Mouse (Mus musculus) embryonic fibroblast, embryonic 13.5 days (primary cell): ENCODE results near the gene Exoc2. TPM values are rescaled to one million over a fixed set of nuclear protein-coding genes. Genes with fewer than 3 reads are reported as not detected.

Experiments
- H3K27ac ChIP-seq: 2 replicates; pipeline ENCODE4 v1.5.1; 2012; ENCODE audit warnings: low read length, control low read depth, inconsistent platforms; ENCODE audit not compliant: insufficient read depth
- H3K4me1 ChIP-seq: 2 replicates; pipeline ENCODE4 v1.6.1; 2011; ENCODE audit warnings: low read length; ENCODE audit not compliant: control insufficient read depth, insufficient read depth
- H3K4me3 ChIP-seq: 2 replicates; pipeline ENCODE4 v1.5.1; 2011; ENCODE audit warnings: mild to moderate bottlenecking, control low read depth, low read length; ENCODE audit not compliant: insufficient read depth
- CTCF ChIP-seq: IDR thresholded peaks from 2 replicates; pipeline ENCODE4 v1.5.1; 2011; ENCODE audit warnings: mild to moderate bottlenecking, control low read depth, low read length, moderate library complexity, borderline replicate concordance; ENCODE audit not compliant: insufficient read depth
- POLR2A ChIP-seq: IDR thresholded peaks from 2 replicates; pipeline ENCODE4 v1.6.1; 2011; ENCODE audit warnings: low read depth, mild to moderate bottlenecking, control low read depth, low read length, moderate library complexity
- polyA plus RNA-seq: library from polyadenylated mRNA; stranded (reverse); fragments of >200 nt; gene quantifications from 2 replicates; pipeline ENCODE4 v1.2.4, GENCODE M21; 2011; ENCODE audit warnings: low read depth; ENCODE audit not compliant: missing spikeins, insufficient read length

Gene Exoc2
- polyA plus RNA-seq, 1 experiment, result 37.1 TPM

- no peak overlapping the region for H3K27ac ChIP-seq
- no peaks in the 10 kb centered on the region for H3K4me1 ChIP-seq
- no peak for TF ChIP-seq CTCF
- TF ChIP-seq POLR2A, result no peak
Measured at GRCm38 (mm10) chr13:30976536-30977084, 2.7 kb upstream of the Exoc2 start.

GRCm38 (mm10) chr13:30974247-30974630 is 346 bp upstream of the Exoc2 start:
- Histone ChIP-seq H3K27ac (no peak overlapping the region), H3K4me3 (peak overlapping the region; percentile 89), H3K4me1 (no peaks in the 10 kb centered on the region)
- TF ChIP-seq POLR2A, result no peak
- no peak for TF ChIP-seq CTCF

More at GRCm38 (mm10) chr13:30976536-30977084, 2.7 kb upstream of the Exoc2 start:
- no peak overlapping the region for H3K4me3 ChIP-seq

- TF ChIP-seq CTCF (no peak), POLR2A (0 out of 2 replicates have a peak, but pooled peaks have one; percentile 15)
- Histone ChIP-seq H3K4me3 (no peak overlapping the region), H3K4me1 (no peaks in the 10 kb centered on the region), H3K27ac (no peak overlapping the region)
Measured at GRCm38 (mm10) chr13:30972102-30972501, 1.8 kb downstream of the Exoc2 start.

- TF ChIP-seq CTCF (no peak), POLR2A (no peak)
Measured at GRCm38 (mm10) chr13:30971047-30971446, 2.8 kb downstream of the Exoc2 start.

GRCm38 (mm10) chr13:30968311-30968710 is 5.6 kb downstream of the Exoc2 start:
- H3K4me3 ChIP-seq, result no peak overlapping the region
- no peaks in the 10 kb centered on the region for H3K4me1 ChIP-seq
- TF ChIP-seq CTCF, result no peak
- no peak for TF ChIP-seq POLR2A
- H3K27ac ChIP-seq, result no peak overlapping the region

More at GRCm38 (mm10) chr13:30971047-30971446, 2.8 kb downstream of the Exoc2 start:
- Histone ChIP-seq H3K27ac (no peak overlapping the region), H3K4me1 (no peaks in the 10 kb centered on the region), H3K4me3 (no peak overlapping the region)

- Histone ChIP-seq H3K4me3 (no peak overlapping the region), H3K4me1 (no peaks in the 10 kb centered on the region), H3K27ac (no peak overlapping the region)
- TF ChIP-seq POLR2A, result no peak
- TF ChIP-seq CTCF, result no peak
Measured at GRCm38 (mm10) chr13:30966507-30966911, 7.4 kb downstream of the Exoc2 start.

- H3K27ac ChIP-seq, result no peak overlapping the region
- H3K4me3 ChIP-seq, result no peak overlapping the region
- TF ChIP-seq CTCF, result no peak
- no peak for TF ChIP-seq POLR2A
- H3K4me1 ChIP-seq, result no peaks in the 10 kb centered on the region
Measured at GRCm38 (mm10) chr13:30961932-30962331, 12.0 kb downstream of the Exoc2 start.

- Histone ChIP-seq H3K4me3 (no peak overlapping the region), H3K4me1 (no peaks in the 10 kb centered on the region), H3K27ac (no peak overlapping the region)
- TF ChIP-seq POLR2A (no peak), CTCF (no peak)
Measured at GRCm38 (mm10) chr13:30960714-30961113, 13.2 kb downstream of the Exoc2 start.

- Histone ChIP-seq H3K4me1 (no peaks in the 10 kb centered on the region; the same call in 1 of the 2 replicates), H3K27ac (no peak overlapping the region), H3K4me3 (no peak overlapping the region)
- TF ChIP-seq CTCF (no peak), POLR2A (no peak)
Measured at GRCm38 (mm10) chr13:30953580-30953979, 20.3 kb downstream of the Exoc2 start.

GRCm38 (mm10) chr13:30952044-30952443 is 21.8 kb downstream of the Exoc2 start:
- no peak overlapping the region for H3K27ac ChIP-seq
- TF ChIP-seq POLR2A (no peak), CTCF (no peak)

More at GRCm38 (mm10) chr13:30952044-30952443, 21.8 kb downstream of the Exoc2 start:
- H3K4me1 ChIP-seq, result no peaks in the 10 kb centered on the region; the same call in 1 of the 2 replicates
- no peak overlapping the region for H3K4me3 ChIP-seq
